ENCODE assay signal across 22 mouse cellular contexts in genomic region chr6:24570278-24570677, GRCm38 (mm10). TPM values are rescaled to one million over a fixed set of nuclear protein-coding genes. Genes with fewer than 3 reads are reported as not detected.
"Had no signal": no experiment of that assay in that cellular context is flagged by ENCODE, and none has a peak within 500 bp of the region (broad histone marks: within the 10 kb centered on the region; RNA-seq: fewer than 3 reads in every experiment).

No protein-coding gene starts in this region.

- H3K4me1 ChIP-seq: limb, embryonic 12.5 days; midbrain, embryonic 15.5 days; neural tube, embryonic 12.5 days; stomach, embryonic 15.5 days had no signal

- H3K27me3 ChIP-seq: limb, embryonic 12.5 days; midbrain, embryonic 15.5 days; neural tube, embryonic 12.5 days; stomach, embryonic 15.5 days had no signal

- H3K27ac ChIP-seq: layer of hippocampus, adult 2 months; limb, embryonic 12.5 days; liver, embryonic 14.5 days; midbrain, embryonic 15.5 days; neural tube, embryonic 12.5 days; stomach, embryonic 15.5 days had no signal

- ATAC-seq: midbrain, embryonic 15.5 days had no signal

- DNase-seq: kidney, postnatal 10 days; kidney, postnatal 4 days; liver; lung, adult 2 months; lung, postnatal 36 days; right cerebral cortex, postnatal 14 days; thymus, adult 2 months; thymus, postnatal 25 days had no signal

- H3K4me2 ChIP-seq: limb, embryonic 12.5 days; midbrain, embryonic 15.5 days; neural tube, embryonic 12.5 days; stomach, embryonic 15.5 days had no signal

- H3K4me3 ChIP-seq: layer of hippocampus, adult 2 months; limb, embryonic 12.5 days; midbrain, embryonic 15.5 days; neural tube, embryonic 12.5 days; stomach, embryonic 15.5 days had no signal

- H3K36me3 ChIP-seq: limb, embryonic 12.5 days; midbrain, embryonic 15.5 days; neural tube, embryonic 12.5 days; stomach, embryonic 15.5 days had no signal

- H3K9ac ChIP-seq: limb, embryonic 12.5 days; liver, embryonic 14.5 days; midbrain, embryonic 15.5 days; neural tube, embryonic 12.5 days; stomach, embryonic 15.5 days had no signal

- H3K9me3 ChIP-seq: limb, embryonic 12.5 days; midbrain, embryonic 15.5 days; neural tube, embryonic 12.5 days; stomach, embryonic 15.5 days had no signal

RNA-seq across cellular contexts. Expression of gene Lmod2, which starts 27.3 kb away (rescaled TPM):
- total RNA-seq: layer of hippocampus, adult 2 months; layer of hippocampus, postnatal 10 days; left cerebral cortex, postnatal 36 days; megakaryocyte progenitor cell, adult 5-6 weeks; monocyte, adult 5-6 weeks; neutrophil, adult 5-6 weeks had no signal
- polyA plus RNA-seq: limb, embryonic 12.5 days; midbrain, embryonic 15.5 days; neural tube, embryonic 12.5 days; spleen, adult 2 months; testis, adult 2 months; urinary bladder, adult 2 months had no signal

RNA-seq across cellular contexts. Expression of gene Asb15, which starts 42.3 kb away (rescaled TPM):
- total RNA-seq: layer of hippocampus, adult 2 months; layer of hippocampus, postnatal 10 days; left cerebral cortex, postnatal 36 days; megakaryocyte progenitor cell, adult 5-6 weeks; monocyte, adult 5-6 weeks; neutrophil, adult 5-6 weeks had no signal
- polyA plus RNA-seq: limb, embryonic 12.5 days; neural tube, embryonic 12.5 days; spleen, adult 2 months; stomach, embryonic 15.5 days had no signal

RNA-seq across cellular contexts. Expression of gene Iqub, which starts 55.4 kb away (rescaled TPM):
- total RNA-seq: megakaryocyte progenitor cell, adult 5-6 weeks; neutrophil, adult 5-6 weeks had no signal
- polyA plus RNA-seq: spleen, adult 2 months had no signal
